Mouse (Mus musculus) myocyte (in vitro differentiated cells): ENCODE results near the gene Sulf2. TPM values are rescaled to one million over a fixed set of nuclear protein-coding genes. Genes with fewer than 3 reads are reported as not detected.

Source experiments
- H3K27me3 ChIP-seq: one replicate; pipeline ENCODE4 v1.6.1; 2011; ENCODE audit not compliant: control insufficient read depth, insufficient read depth, insufficient read length
- H3K36me3 ChIP-seq: one replicate; pipeline ENCODE4 v1.6.1; 2011; ENCODE audit not compliant: control insufficient read depth, insufficient read depth
- H3K4me2 ChIP-seq: one replicate; pipeline ENCODE4 v1.6.1; 2011; ENCODE audit warnings: low read depth, control low read depth
- H3K4me3 ChIP-seq: one replicate; pipeline ENCODE4 v1.5.1; 2011; ENCODE audit warnings: mild to moderate bottlenecking, control low read depth, moderate library complexity
- H3K79me2 ChIP-seq: one replicate; pipeline ENCODE4 v1.6.1; 2011; ENCODE audit not compliant: control insufficient read depth, insufficient read depth
- H3ac ChIP-seq: one replicate; pipeline ENCODE4 v1.6.1; 2011; ENCODE audit not compliant: control insufficient read depth, insufficient read length
- CEBPB ChIP-seq: IDR thresholded peaks from 2 replicates; pipeline ENCODE4 v1.6.1; 2011; ENCODE audit warnings: mild to moderate bottlenecking, moderate library complexity; ENCODE audit not compliant: poor library complexity, insufficient read depth, severe bottlenecking
- E2F4 ChIP-seq: IDR thresholded peaks from one replicate; pipeline ENCODE4 v1.6.1; 2011; ENCODE audit warnings: mild to moderate bottlenecking, control low read depth, moderate library complexity; ENCODE audit not compliant: insufficient read depth
- MAX ChIP-seq: IDR thresholded peaks from one replicate; pipeline ENCODE4 v1.6.1; 2011; ENCODE audit warnings: low read depth, mild to moderate bottlenecking, control low read depth
- MYOD1 ChIP-seq, 3 experiments: IDR thresholded peaks; one replicate each; pipeline ENCODE4 v1.6.1; 2011; ENCODE audit warnings: control low read depth in 2 of 3, low read depth in 2 of 3, mild to moderate bottlenecking in 2 of 3, moderate library complexity in 1 of 3; ENCODE audit not compliant: insufficient read length in 2 of 3, control insufficient read depth in 1 of 3
- MYOG ChIP-seq, 3 experiments: IDR thresholded peaks; one replicate each; pipeline ENCODE4 v1.6.1; 2011; ENCODE audit warnings: control low read depth in 2 of 3, low read depth in 2 of 3, mild to moderate bottlenecking in 2 of 3; ENCODE audit not compliant: insufficient read length in 2 of 3, control insufficient read depth in 1 of 3, insufficient read depth in 1 of 3
- POLR2A ChIP-seq: IDR thresholded peaks from one replicate; pipeline ENCODE4 v1.6.1; 2011; ENCODE audit warnings: low read depth, mild to moderate bottlenecking, control low read depth, moderate library complexity; ENCODE audit not compliant: insufficient read length
- POLR2AphosphoS2 ChIP-seq: IDR thresholded peaks from one replicate; pipeline ENCODE4 v1.6.1; 2011; ENCODE audit warnings: low read depth, control low read depth; ENCODE audit not compliant: insufficient read length
- REST ChIP-seq: IDR thresholded peaks from one replicate; pipeline ENCODE4 v1.6.1; 2011; ENCODE audit warnings: mild to moderate bottlenecking, control low read depth, moderate library complexity; ENCODE audit not compliant: insufficient read depth, insufficient read length
- SRF ChIP-seq: IDR thresholded peaks from one replicate; pipeline ENCODE4 v1.6.1; 2011; ENCODE audit warnings: low read depth; ENCODE audit not compliant: control insufficient read depth, insufficient read length
- TCF12 ChIP-seq: IDR thresholded peaks from one replicate; pipeline ENCODE4 v1.6.1; 2011; ENCODE audit warnings: mild to moderate bottlenecking, control low read depth; ENCODE audit not compliant: poor library complexity, insufficient read depth, severe bottlenecking
- TCF3 ChIP-seq: IDR thresholded peaks from one replicate; pipeline ENCODE4 v1.6.1; 2011; ENCODE audit warnings: low read depth, control low read depth; ENCODE audit not compliant: insufficient read length
- USF1 ChIP-seq: IDR thresholded peaks from one replicate; pipeline ENCODE4 v1.6.1; 2011; ENCODE audit warnings: low read depth, mild to moderate bottlenecking, control low read depth, moderate library complexity
- polyA plus RNA-seq: library from polyadenylated mRNA; unstranded; fragments of >200 nt; fragmentation: generic; extraction: Trizol; gene quantifications from one replicate; pipeline ENCODE4 v1.2.1, GENCODE M21; 2012; ENCODE audit warnings: missing spikeins

The Sulf2 gene
- polyA plus RNA-seq, 1 experiment = 36.7 TPM

DNA sequence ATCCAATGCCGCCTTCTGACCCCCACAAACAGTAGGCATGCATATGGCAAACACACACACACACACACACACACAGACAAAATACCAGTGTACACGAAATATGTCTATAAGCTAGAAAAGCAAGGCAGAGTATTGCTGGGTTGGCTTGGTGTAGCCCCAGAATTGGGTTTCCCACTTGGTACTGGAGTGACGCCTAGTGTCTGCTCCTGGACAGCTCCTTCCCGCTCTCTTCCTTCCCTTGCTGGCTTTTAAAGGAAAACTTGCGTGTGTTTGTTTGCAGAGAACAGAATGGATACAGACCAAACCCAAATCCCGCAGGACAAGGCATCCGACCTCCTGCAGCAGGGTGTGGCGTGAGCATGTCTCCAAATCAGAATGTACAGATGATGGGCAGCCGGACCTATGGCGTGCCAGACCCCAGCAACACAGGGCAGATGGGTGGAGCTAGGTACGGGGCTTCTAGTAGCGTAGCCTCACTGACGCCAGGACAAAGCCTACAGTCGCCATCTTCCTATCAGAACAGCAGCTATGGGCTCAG, 101.4 kb downstream of the Sulf2 start:
- Histone ChIP-seq H3ac (no peak overlapping the region), H3K4me3 (no peak overlapping the region), H3K4me2 (no peak overlapping the region), H3K79me2 (no peaks in the 10 kb centered on the region), H3K27me3 (no peaks in the 10 kb centered on the region), H3K36me3 (peaks cover 53% of the 10 kb centered on the region)
- TF ChIP-seq POLR2AphosphoS2 = no peak

DNA sequence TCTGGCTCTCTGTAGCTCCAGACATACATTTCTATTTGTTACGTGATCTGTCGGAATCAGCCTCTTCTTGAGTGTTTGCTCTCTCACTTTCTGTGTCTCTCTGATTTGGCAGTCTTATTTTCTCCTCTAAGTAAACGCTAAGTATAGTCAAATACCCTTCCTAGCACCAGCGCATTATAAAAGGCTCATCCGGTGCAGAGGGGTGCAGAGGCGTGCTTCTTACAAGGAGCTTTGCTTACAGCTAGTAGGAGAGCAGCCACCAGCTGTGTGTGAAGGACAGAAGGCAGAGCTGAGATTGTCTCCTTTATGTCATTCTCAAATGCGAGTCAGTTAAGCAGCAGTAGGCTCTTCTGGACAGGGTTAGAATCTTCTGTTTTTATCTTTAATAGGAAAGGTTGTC, 103.5 kb downstream of the Sulf2 start:
- no peak for TF ChIP-seq MYOG (IDR thresholded peaks at IDR 0.05; ENCODE audit: control insufficient read depth in 1 of 3, insufficient read depth in 1 of 3, insufficient read length in 2 of 3, low read depth in 2 of 3)
- no peak for TF ChIP-seq E2F4
- no peak for TF ChIP-seq POLR2A
- TF ChIP-seq REST = no peak
- no peak for TF ChIP-seq SRF
- TF ChIP-seq MAX = no peak
- TF ChIP-seq TCF3 = no peak
- TF ChIP-seq CEBPB = no peak
- no peak for TF ChIP-seq POLR2AphosphoS2
- TF ChIP-seq TCF12 = no peak
- no peak for TF ChIP-seq USF1
- H3K4me3 ChIP-seq = no peak overlapping the region
- no peaks in the 10 kb centered on the region for H3K79me2 ChIP-seq
- no peak overlapping the region for H3ac ChIP-seq
- no peak overlapping the region for H3K4me2 ChIP-seq
- peaks cover 51% of the 10 kb centered on the region for H3K36me3 ChIP-seq
- H3K27me3 ChIP-seq = no peaks in the 10 kb centered on the region

DNA sequence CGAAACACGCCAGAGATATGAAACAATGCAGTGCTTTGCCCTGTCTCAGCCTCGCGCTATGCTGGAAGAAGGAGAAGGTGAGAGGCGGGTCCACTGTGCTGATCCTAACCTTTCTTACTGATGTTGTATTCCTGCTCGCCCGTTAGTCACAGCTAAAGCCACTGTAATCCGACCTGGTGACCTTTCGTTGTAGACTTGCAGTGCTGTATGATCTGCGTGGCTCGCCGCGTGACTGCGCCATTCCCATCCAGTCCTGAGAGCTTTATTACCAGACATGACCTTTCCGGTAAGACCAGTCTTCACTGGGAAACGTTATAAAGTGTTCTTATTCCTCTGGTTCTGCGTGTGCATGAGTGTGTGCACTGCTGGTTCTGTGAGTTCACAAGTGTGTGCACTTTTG, 104.0 kb downstream of the Sulf2 start:
- no peaks in the 10 kb centered on the region for H3K79me2 ChIP-seq
- H3K4me3 ChIP-seq = no peak overlapping the region
- no peak overlapping the region for H3ac ChIP-seq
- H3K36me3 ChIP-seq = peaks cover 51% of the 10 kb centered on the region
- no peak for TF ChIP-seq POLR2AphosphoS2
- TF ChIP-seq POLR2A = no peak
- no peak for TF ChIP-seq MYOD1 (IDR thresholded peaks at IDR 0.05; ENCODE audit: control insufficient read depth in 1 of 3, insufficient read length in 2 of 3, low read depth in 2 of 3)
- no peak for TF ChIP-seq MYOG (IDR thresholded peaks at IDR 0.05; ENCODE audit: control insufficient read depth in 1 of 3, insufficient read depth in 1 of 3, insufficient read length in 2 of 3, low read depth in 2 of 3)
- no peak for TF ChIP-seq TCF12
- no peak for TF ChIP-seq TCF3
- TF ChIP-seq E2F4 = no peak
- TF ChIP-seq SRF = no peak
- TF ChIP-seq CEBPB = no peak
- TF ChIP-seq MAX = no peak
- TF ChIP-seq USF1 = no peak
- no peak for TF ChIP-seq REST
- no peak overlapping the region for H3K4me2 ChIP-seq
- H3K27me3 ChIP-seq = no peaks in the 10 kb centered on the region

DNA sequence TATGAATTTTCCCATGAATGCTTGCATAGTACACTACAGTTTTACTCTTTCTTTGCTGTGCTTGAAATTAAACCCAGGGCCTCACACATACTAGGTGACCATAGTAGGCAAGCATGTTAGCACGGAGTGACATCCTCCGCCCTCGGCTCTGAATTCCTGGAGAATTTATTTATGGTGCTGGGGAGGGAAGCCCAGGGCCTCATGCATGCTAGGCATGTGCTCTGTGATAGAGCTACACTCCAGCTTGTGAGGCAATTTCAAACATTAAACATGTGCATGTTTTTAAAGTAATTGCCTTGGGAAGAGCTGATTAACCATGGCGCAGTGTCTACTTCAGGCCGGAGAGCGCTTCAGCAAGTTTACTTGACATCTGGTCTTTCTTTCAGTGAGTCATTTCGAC, 106.6 kb downstream of the Sulf2 start:
- peaks cover 39% of the 10 kb centered on the region for H3K36me3 ChIP-seq
- TF ChIP-seq MAX (no peak), TCF3 (no peak), REST (no peak), MYOD1 (IDR thresholded peaks at IDR 0.05; ENCODE audit: control insufficient read depth in 1 of 3, insufficient read length in 2 of 3, low read depth in 2 of 3) (no peak), TCF12 (no peak), POLR2A (no peak), E2F4 (no peak), MYOG (IDR thresholded peaks at IDR 0.05; ENCODE audit: control insufficient read depth in 1 of 3, insufficient read depth in 1 of 3, insufficient read length in 2 of 3, low read depth in 2 of 3) (no peak), POLR2AphosphoS2 (no peak), SRF (no peak), CEBPB (no peak), USF1 (no peak)
- no peaks in the 10 kb centered on the region for H3K79me2 ChIP-seq
- no peak overlapping the region for H3K4me3 ChIP-seq
- H3K27me3 ChIP-seq = no peaks in the 10 kb centered on the region
- no peak overlapping the region for H3ac ChIP-seq
- H3K4me2 ChIP-seq = no peak overlapping the region

DNA sequence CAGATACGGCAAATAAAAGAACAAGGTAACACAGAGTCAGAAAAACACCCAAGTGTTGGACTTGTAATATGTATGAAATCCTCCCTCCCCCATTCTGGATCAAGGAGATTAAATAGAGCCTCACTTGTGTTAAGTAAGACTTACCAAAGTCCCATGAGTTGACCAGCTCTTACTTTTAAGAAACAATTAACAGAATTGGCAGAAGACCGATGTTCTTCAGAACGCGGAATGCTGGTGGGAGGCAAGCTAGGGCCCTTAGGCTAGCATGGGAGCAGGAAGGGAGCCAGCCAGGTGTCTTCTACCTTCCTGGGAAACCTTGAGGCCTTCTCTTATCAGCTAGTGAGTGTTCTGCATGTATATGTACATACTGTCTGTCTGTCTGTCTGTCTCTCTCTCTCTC, 107.5 kb downstream of the Sulf2 start:
- no peak overlapping the region for H3K4me3 ChIP-seq
- H3K36me3 ChIP-seq = peaks cover 38% of the 10 kb centered on the region
- no peaks in the 10 kb centered on the region for H3K27me3 ChIP-seq
- no peak for TF ChIP-seq REST
- no peak for TF ChIP-seq POLR2A
- TF ChIP-seq MYOD1 (IDR thresholded peaks at IDR 0.05; ENCODE audit: control insufficient read depth in 1 of 3, insufficient read length in 2 of 3, low read depth in 2 of 3) = no peak
- TF ChIP-seq CEBPB = no peak
- TF ChIP-seq MAX = no peak
- TF ChIP-seq E2F4 = no peak
- no peak for TF ChIP-seq MYOG (IDR thresholded peaks at IDR 0.05; ENCODE audit: control insufficient read depth in 1 of 3, insufficient read depth in 1 of 3, insufficient read length in 2 of 3, low read depth in 2 of 3)
- no peak for TF ChIP-seq USF1
- TF ChIP-seq SRF = no peak
- no peak for TF ChIP-seq TCF12
- TF ChIP-seq TCF3 = no peak
- TF ChIP-seq POLR2AphosphoS2 = no peak
- no peak overlapping the region for H3K4me2 ChIP-seq
- no peak overlapping the region for H3ac ChIP-seq
- no peaks in the 10 kb centered on the region for H3K79me2 ChIP-seq
